Mouse (Mus musculus) kidney, postnatal 25 days (tissue): ENCODE measurements around the gene Oog1.
"Not testable (repeated sequence)": the region's sequence is repeated elsewhere in the genome, so short reads cannot be mapped to it uniquely, and the experiment has no call there.

Source experiments
- DNase-seq, 2 experiments: peaks; one replicate each; pipeline ENCODE4 v3.0.0; 2021; ENCODE audit warnings: mixed read lengths in 2 of 2

Gene Oog1

DNA sequence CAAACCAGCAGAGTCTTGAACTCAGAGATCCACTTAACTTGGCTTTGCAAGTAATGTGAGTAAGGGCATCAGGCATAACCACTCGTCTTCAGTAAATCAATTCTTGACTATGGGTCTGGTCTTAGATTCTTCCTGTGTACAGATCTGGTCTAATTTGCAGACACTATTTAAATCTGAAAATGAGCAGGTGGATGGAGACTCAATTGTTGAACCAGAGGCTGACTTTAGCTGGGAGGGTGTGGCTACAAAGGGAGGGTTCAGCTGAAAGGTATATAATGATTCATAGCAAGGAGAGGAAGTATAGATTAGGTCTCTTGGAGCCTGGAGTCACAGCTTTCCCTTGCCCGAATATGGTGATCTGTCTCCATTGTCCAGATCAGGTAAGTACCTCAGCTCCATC is at the start of gene Oog1:
Gene Oog1, plus strand, starts transcription at position 301 of the 400 bp plus-strand sequence.
- DNase-seq, result not testable (repeated sequence)

- DNase-seq, result not testable (repeated sequence)
These were observed 1.1 kb upstream of the Oog1 start for GRCm38 (mm10) chr12:87601388-87601787.

DNA sequence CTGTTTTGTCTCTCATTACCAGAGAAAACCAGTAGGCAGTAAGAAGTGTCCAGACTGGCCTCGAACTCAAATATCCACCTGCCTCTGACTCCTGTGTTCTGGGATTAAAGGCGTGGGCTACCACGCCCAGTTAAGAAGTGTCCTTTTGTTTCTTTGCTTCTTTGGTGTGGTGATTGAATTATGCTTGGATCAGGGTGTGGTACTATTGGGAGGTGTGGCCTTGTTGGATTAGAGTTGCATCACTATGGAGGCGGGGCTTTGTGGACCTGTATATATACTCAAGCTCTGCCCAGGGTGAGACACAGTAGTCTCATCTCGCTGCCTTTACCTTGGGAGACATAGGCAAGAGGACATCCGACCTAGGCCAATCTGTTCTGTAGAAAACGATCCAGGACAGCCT is 16.1 kb downstream of the Oog1 start, which contains the start of gene Gm4027:
Gene Gm4027, plus strand, starts transcription at position 301 of the 400 bp plus-strand sequence.
- DNase-seq, result not testable (repeated sequence)

GRCm38 (mm10) chr12:87644520-87644919 is 42.0 kb downstream of the Oog1 start, which contains the start of gene Gm16381:
TSS of gene Gm16381 (minus strand) at chr12:87644620.
- not testable (repeated sequence) for DNase-seq

DNA sequence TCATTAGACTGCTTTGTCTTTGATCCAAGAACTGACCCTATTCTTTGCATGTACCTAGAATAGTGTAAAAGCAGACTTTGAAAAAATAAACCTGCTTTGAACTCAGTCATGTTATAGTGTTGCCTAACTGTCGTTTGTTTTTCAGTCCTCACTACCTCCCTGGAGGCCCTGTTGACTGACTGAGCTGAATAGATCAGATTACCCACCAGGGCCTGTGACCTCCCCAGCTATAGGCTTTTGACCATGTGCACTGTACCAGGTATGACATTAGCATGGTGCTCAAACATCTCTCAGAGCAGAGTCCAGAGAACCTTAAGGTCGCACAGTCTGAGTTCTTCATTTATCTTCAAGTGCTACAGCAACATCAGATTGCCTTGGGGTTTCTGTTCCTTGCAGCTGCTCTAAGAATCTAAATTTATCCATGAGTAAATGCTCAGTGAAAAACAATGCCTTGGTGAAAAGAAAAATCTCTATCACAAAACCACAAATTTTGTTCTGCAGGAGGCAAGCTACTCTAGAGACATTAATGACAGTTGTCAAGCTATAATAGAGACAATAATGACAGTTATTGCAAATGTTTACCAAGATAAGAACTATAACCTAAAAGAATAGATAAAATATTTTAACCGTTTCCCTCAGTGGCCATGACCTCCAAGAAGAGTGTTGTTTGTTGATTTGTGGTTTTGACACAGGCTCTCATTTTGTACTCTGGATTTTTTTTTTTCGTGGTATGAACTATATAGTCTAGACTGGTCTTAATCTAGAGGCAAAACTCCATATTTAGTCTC is 50.6 kb downstream of the Oog1 start:
- DNase-seq, result not testable (repeated sequence)
